Mouse (Mus musculus): ENCODE results near the gene Ccdc130.
"Not testable (repeated sequence)": the region's sequence is repeated elsewhere in the genome, so short reads cannot be mapped to it uniquely, and the experiment has no call there.

The Ccdc130 gene

GRCm38 (mm10) chr8:84269950-84270773, at the start of gene Ccdc130:
Ccdc130 (minus strand) TSS chr8:84270380.
- Histone ChIP-seq H3K4me3 (replicated peaks; ENCODE audit: low read length) (peak within 1 kb of the TSS; percentile 95), H3K4me1 (replicated peaks; ENCODE audit: low read depth, low read length) (peaks cover 24% of the 10 kb centered on the region), H3K9me3 (ENCODE audit: low read length) (no peaks in the 10 kb centered on the region), H3K36me3 (ENCODE audit: insufficient read depth, low read length) (peaks cover 34% of the 10 kb centered on the region), H3K27me3 (ENCODE audit: insufficient read depth, low read length) (no peaks in the 10 kb centered on the region)
- TF ChIP-seq NANOG (IDR thresholded peaks at IDR 0.05; ENCODE audit: borderline replicate concordance, low read length) (no peak), CTCF (conservative IDR thresholded peaks at IDR 0.05; ENCODE audit: low read length) (no peak), POU5F1 (IDR thresholded peaks at IDR 0.05; ENCODE audit: borderline replicate concordance, low read length) (no peak)

GRCm38 (mm10) chr8:84308376-84308775, 38.2 kb upstream of the Ccdc130 start:
- Histone ChIP-seq H3K9me3 (ENCODE audit: low read length) (no peaks in the 10 kb centered on the region), H3K4me1 (replicated peaks; ENCODE audit: low read depth, low read length) (peaks cover 29% of the 10 kb centered on the region), H3K36me3 (ENCODE audit: insufficient read depth, low read length) (no peaks in the 10 kb centered on the region), H3K4me3 (replicated peaks; ENCODE audit: low read length) (no peak overlapping the region), H3K27me3 (ENCODE audit: insufficient read depth, low read length) (no peaks in the 10 kb centered on the region)
- TF ChIP-seq NANOG (IDR thresholded peaks at IDR 0.05; ENCODE audit: borderline replicate concordance, low read length) (no peak), POU5F1 (IDR thresholded peaks at IDR 0.05; ENCODE audit: borderline replicate concordance, low read length) (no peak), CTCF (conservative IDR thresholded peaks at IDR 0.05; ENCODE audit: low read length) (no peak)

GRCm38 (mm10) chr8:84303951-84304350, 33.8 kb upstream of the Ccdc130 start:
- TF ChIP-seq NANOG (IDR thresholded peaks at IDR 0.05; ENCODE audit: borderline replicate concordance, low read length), result no peak
- no peak for TF ChIP-seq CTCF (conservative IDR thresholded peaks at IDR 0.05; ENCODE audit: low read length)
- TF ChIP-seq POU5F1 (IDR thresholded peaks at IDR 0.05; ENCODE audit: borderline replicate concordance, low read length), result no peak
- Histone ChIP-seq H3K4me3 (replicated peaks; ENCODE audit: low read length) (no peak overlapping the region), H3K36me3 (ENCODE audit: insufficient read depth, low read length) (no peaks in the 10 kb centered on the region), H3K9me3 (ENCODE audit: low read length) (no peaks in the 10 kb centered on the region), H3K4me1 (replicated peaks; ENCODE audit: low read depth, low read length) (peaks cover 35% of the 10 kb centered on the region), H3K27me3 (ENCODE audit: insufficient read depth, low read length) (no peaks in the 10 kb centered on the region)

- Histone ChIP-seq H3K4me1 (replicated peaks; ENCODE audit: low read depth, low read length) (peaks cover 40% of the 10 kb centered on the region), H3K9me3 (ENCODE audit: low read length) (no peaks in the 10 kb centered on the region), H3K27me3 (ENCODE audit: insufficient read depth, low read length) (no peaks in the 10 kb centered on the region), H3K36me3 (ENCODE audit: insufficient read depth, low read length) (no peaks in the 10 kb centered on the region), H3K4me3 (replicated peaks; ENCODE audit: low read length) (0 out of 2 replicates have a peak overlapping the region, but pooled peaks have one; percentile 17)
- TF ChIP-seq POU5F1 (IDR thresholded peaks at IDR 0.05; ENCODE audit: borderline replicate concordance, low read length) (no peak), CTCF (conservative IDR thresholded peaks at IDR 0.05; ENCODE audit: low read length) (no peak), NANOG (IDR thresholded peaks at IDR 0.05; ENCODE audit: borderline replicate concordance, low read length) (no peak)
Measured at GRCm38 (mm10) chr8:84297029-84297785, 27.0 kb upstream of the Ccdc130 start.

- Histone ChIP-seq H3K27me3 (ENCODE audit: insufficient read depth, low read length) (no peaks in the 10 kb centered on the region), H3K4me1 (replicated peaks; ENCODE audit: low read depth, low read length) (peaks cover 16% of the 10 kb centered on the region), H3K9me3 (ENCODE audit: low read length) (no peaks in the 10 kb centered on the region), H3K4me3 (replicated peaks; ENCODE audit: low read length) (no peak overlapping the region), H3K36me3 (ENCODE audit: insufficient read depth, low read length) (no peaks in the 10 kb centered on the region)
- no peak for TF ChIP-seq POU5F1 (IDR thresholded peaks at IDR 0.05; ENCODE audit: borderline replicate concordance, low read length)
- TF ChIP-seq CTCF (conservative IDR thresholded peaks at IDR 0.05; ENCODE audit: low read length), result peak; percentile 94
- TF ChIP-seq NANOG (IDR thresholded peaks at IDR 0.05; ENCODE audit: borderline replicate concordance, low read length), result no peak
Measured at GRCm38 (mm10) chr8:84291688-84292087, 21.5 kb upstream of the Ccdc130 start.

GRCm38 (mm10) chr8:84291086-84291485, 20.9 kb upstream of the Ccdc130 start:
- no peaks in the 10 kb centered on the region for H3K9me3 ChIP-seq (ENCODE audit: low read length)
- TF ChIP-seq CTCF (conservative IDR thresholded peaks at IDR 0.05; ENCODE audit: low read length), result no peak
- TF ChIP-seq POU5F1 (IDR thresholded peaks at IDR 0.05; ENCODE audit: borderline replicate concordance, low read length), result no peak
- TF ChIP-seq NANOG (IDR thresholded peaks at IDR 0.05; ENCODE audit: borderline replicate concordance, low read length), result no peak
- H3K4me1 ChIP-seq (replicated peaks; ENCODE audit: low read depth, low read length), result peaks cover 10% of the 10 kb centered on the region
- no peaks in the 10 kb centered on the region for H3K36me3 ChIP-seq (ENCODE audit: insufficient read depth, low read length)
- H3K4me3 ChIP-seq (replicated peaks; ENCODE audit: low read length), result no peak overlapping the region
- no peaks in the 10 kb centered on the region for H3K27me3 ChIP-seq (ENCODE audit: insufficient read depth, low read length)

- TF ChIP-seq CTCF (conservative IDR thresholded peaks at IDR 0.05; ENCODE audit: low read length), result peak; percentile 46
- TF ChIP-seq POU5F1 (IDR thresholded peaks at IDR 0.05; ENCODE audit: borderline replicate concordance, low read length), result no peak
- no peak for TF ChIP-seq NANOG (IDR thresholded peaks at IDR 0.05; ENCODE audit: borderline replicate concordance, low read length)
- Histone ChIP-seq H3K36me3 (ENCODE audit: insufficient read depth, low read length) (no peaks in the 10 kb centered on the region), H3K27me3 (ENCODE audit: insufficient read depth, low read length) (no peaks in the 10 kb centered on the region), H3K4me1 (replicated peaks; ENCODE audit: low read depth, low read length) (peaks cover 22% of the 10 kb centered on the region), H3K4me3 (replicated peaks; ENCODE audit: low read length) (no peak overlapping the region), H3K9me3 (ENCODE audit: low read length) (no peaks in the 10 kb centered on the region)
Measured at GRCm38 (mm10) chr8:84288892-84289291, 18.7 kb upstream of the Ccdc130 start.

GRCm38 (mm10) chr8:84285665-84286064, 15.5 kb upstream of the Ccdc130 start:
- TF ChIP-seq CTCF (conservative IDR thresholded peaks at IDR 0.05; ENCODE audit: low read length), result peak; percentile 24
- H3K4me1 ChIP-seq (replicated peaks; ENCODE audit: low read depth, low read length), result peaks cover 29% of the 10 kb centered on the region

More at GRCm38 (mm10) chr8:84285665-84286064, 15.5 kb upstream of the Ccdc130 start:
- H3K4me3 ChIP-seq (replicated peaks; ENCODE audit: low read length); H3K9me3 ChIP-seq (ENCODE audit: low read length); H3K36me3 ChIP-seq (ENCODE audit: insufficient read depth, low read length); H3K27me3 ChIP-seq (ENCODE audit: insufficient read depth, low read length): not testable (repeated sequence)
